Mouse (Mus musculus): ENCODE measurements around the gene Prss53. TPM values are rescaled to one million over a fixed set of nuclear protein-coding genes. Genes with fewer than 3 reads are reported as not detected.
A peak's percentile ranks its signal among the peaks of the same experiment; 100 is the strongest.

Prss53 gene
- polyA plus RNA-seq, 1 experiment from 2014 or later = 0.36 TPM

- H3K9me3 ChIP-seq (ENCODE audit: control insufficient read depth, low read length) = no peaks in the 10 kb centered on the region
- H3K4me1 ChIP-seq (ENCODE audit: control insufficient read depth, insufficient read depth, low read length) = peaks cover 12% of the 10 kb centered on the region
- H3K27me3 ChIP-seq (ENCODE audit: control insufficient read depth, insufficient read depth, low read length) = peaks cover 11% of the 10 kb centered on the region; the same call in 1 of the 2 replicates
- H3K9ac ChIP-seq (ENCODE audit: low read length) = no peak within 1 kb of the TSS
- peaks cover 3% of the 10 kb centered on the region; the same call in 1 of the 2 replicates for H3K36me3 ChIP-seq (ENCODE audit: control insufficient read depth, insufficient read depth, low read length)
- H3K4me3 ChIP-seq (ENCODE audit: low read depth, low read length) = no peak within 1 kb of the TSS
- 16% methylated on average over 6 of the region's 6 CpGs for WGBS
- ATAC-seq (ENCODE audit: low FRiP score) (no peak), DNase-seq (ENCODE audit: low spot score, missing footprints) (no peak)
- peak within 1 kb of the TSS; percentile 17; the same call in 1 of the 2 replicates for H3K4me2 ChIP-seq
- no peak within 1 kb of the TSS for H3K27ac ChIP-seq (ENCODE audit: low read depth, low read length)
Measured at GRCm38 (mm10) chr7:127929923-127930322, 39.2 kb upstream of the Prss53 start, which contains the start of gene Prss8. TSS of gene Prss8 (minus strand) at chr7:127930104.

GRCm38 (mm10) chr7:127928596-127928995 lies 37.8 kb upstream of the Prss53 start:
- Histone ChIP-seq H3K9me3 (ENCODE audit: control insufficient read depth, low read length) (no peaks in the 10 kb centered on the region), H3K4me2 (no peak overlapping the region), H3K36me3 (ENCODE audit: control insufficient read depth, insufficient read depth, low read length) (peaks cover 3% of the 10 kb centered on the region; the same call in 1 of the 2 replicates), H3K4me1 (ENCODE audit: control insufficient read depth, insufficient read depth, low read length) (peaks cover 10% of the 10 kb centered on the region), H3K27me3 (ENCODE audit: control insufficient read depth, insufficient read depth, low read length) (peaks cover 11% of the 10 kb centered on the region; the same call in 1 of the 2 replicates), H3K4me3 (ENCODE audit: low read depth, low read length) (no peak overlapping the region), H3K9ac (ENCODE audit: low read length) (no peak overlapping the region), H3K27ac (ENCODE audit: low read depth, low read length) (no peak overlapping the region)
- peak; percentile 54 for DNase-seq (ENCODE audit: low spot score, missing footprints)
- WGBS = 50% methylated on average over 5 of the region's 5 CpGs
- no peak for ATAC-seq (ENCODE audit: low FRiP score)

GRCm38 (mm10) chr7:127927726-127928125 lies 37.0 kb upstream of the Prss53 start:
- ATAC-seq (ENCODE audit: low FRiP score) (no peak), DNase-seq (ENCODE audit: low spot score, missing footprints) (no peak)
- Histone ChIP-seq H3K9me3 (ENCODE audit: control insufficient read depth, low read length) (no peaks in the 10 kb centered on the region), H3K27me3 (ENCODE audit: control insufficient read depth, insufficient read depth, low read length) (peaks cover 11% of the 10 kb centered on the region; the same call in 1 of the 2 replicates), H3K4me3 (ENCODE audit: low read depth, low read length) (no peak overlapping the region), H3K36me3 (ENCODE audit: control insufficient read depth, insufficient read depth, low read length) (peaks cover 3% of the 10 kb centered on the region; the same call in 1 of the 2 replicates), H3K4me1 (ENCODE audit: control insufficient read depth, insufficient read depth, low read length) (peaks cover 9% of the 10 kb centered on the region), H3K27ac (ENCODE audit: low read depth, low read length) (no peak overlapping the region), H3K9ac (ENCODE audit: low read length) (no peak overlapping the region), H3K4me2 (no peak overlapping the region)
- WGBS = 82% methylated on average over 11 of the region's 11 CpGs

- H3K4me3 ChIP-seq (ENCODE audit: low read depth, low read length) = no peak overlapping the region
- no peaks in the 10 kb centered on the region for H3K9me3 ChIP-seq (ENCODE audit: control insufficient read depth, low read length)
- peaks cover 3% of the 10 kb centered on the region; the same call in 1 of the 2 replicates for H3K36me3 ChIP-seq (ENCODE audit: control insufficient read depth, insufficient read depth, low read length)
- H3K9ac ChIP-seq (ENCODE audit: low read length) = no peak overlapping the region
- peaks cover 11% of the 10 kb centered on the region; the same call in 1 of the 2 replicates for H3K27me3 ChIP-seq (ENCODE audit: control insufficient read depth, insufficient read depth, low read length)
- DNase-seq (ENCODE audit: low spot score, missing footprints) (peak; percentile 39), ATAC-seq (ENCODE audit: low FRiP score) (no peak)
- H3K27ac ChIP-seq (ENCODE audit: low read depth, low read length) = no peak overlapping the region
- no peak overlapping the region for H3K4me2 ChIP-seq
- 93% methylated on average over 11 of the region's 11 CpGs for WGBS
- peaks cover 3% of the 10 kb centered on the region; the same call in 1 of the 2 replicates for H3K4me1 ChIP-seq (ENCODE audit: control insufficient read depth, insufficient read depth, low read length)
Measured at GRCm38 (mm10) chr7:127926846-127927245, 36.1 kb upstream of the Prss53 start.

- H3K27ac ChIP-seq (ENCODE audit: low read depth, low read length) = no peak overlapping the region
- no peak overlapping the region for H3K4me2 ChIP-seq
- H3K9ac ChIP-seq (ENCODE audit: low read length) = no peak overlapping the region
- ATAC-seq (ENCODE audit: low FRiP score) = no peak
- no peaks in the 10 kb centered on the region for H3K4me1 ChIP-seq (ENCODE audit: control insufficient read depth, insufficient read depth, low read length)
- DNase-seq (ENCODE audit: low spot score, missing footprints) = no peak
- no peaks in the 10 kb centered on the region for H3K9me3 ChIP-seq (ENCODE audit: control insufficient read depth, low read length)
- peaks cover 11% of the 10 kb centered on the region; the same call in 1 of the 2 replicates for H3K27me3 ChIP-seq (ENCODE audit: control insufficient read depth, insufficient read depth, low read length)
- H3K36me3 ChIP-seq (ENCODE audit: control insufficient read depth, insufficient read depth, low read length) = peaks cover 3% of the 10 kb centered on the region; the same call in 1 of the 2 replicates
- WGBS = 87% methylated on average over 8 of the region's 8 CpGs
- no peak overlapping the region for H3K4me3 ChIP-seq (ENCODE audit: low read depth, low read length)
Measured at GRCm38 (mm10) chr7:127926066-127926465, 35.3 kb upstream of the Prss53 start.

GRCm38 (mm10) chr7:127925252-127925651 lies 34.5 kb upstream of the Prss53 start:
- Histone ChIP-seq H3K4me2 (no peak overlapping the region), H3K27ac (ENCODE audit: low read depth, low read length) (no peak overlapping the region), H3K36me3 (ENCODE audit: control insufficient read depth, insufficient read depth, low read length) (peaks cover 3% of the 10 kb centered on the region; the same call in 1 of the 2 replicates), H3K27me3 (ENCODE audit: control insufficient read depth, insufficient read depth, low read length) (peaks cover 11% of the 10 kb centered on the region; the same call in 1 of the 2 replicates), H3K9me3 (ENCODE audit: control insufficient read depth, low read length) (no peaks in the 10 kb centered on the region), H3K4me1 (ENCODE audit: control insufficient read depth, insufficient read depth, low read length) (no peaks in the 10 kb centered on the region), H3K4me3 (ENCODE audit: low read depth, low read length) (no peak overlapping the region), H3K9ac (ENCODE audit: low read length) (no peak overlapping the region)
- DNase-seq (ENCODE audit: low spot score, missing footprints) = no peak
- ATAC-seq (ENCODE audit: low FRiP score) = no peak
- 67% methylated on average over 5 of the region's 5 CpGs for WGBS

- no peak for ATAC-seq (ENCODE audit: low FRiP score)
Measured at GRCm38 (mm10) chr7:127923714-127924113, 32.9 kb upstream of the Prss53 start.

GRCm38 (mm10) chr7:127922451-127923275 lies 31.9 kb upstream of the Prss53 start:
- DNase-seq (ENCODE audit: low spot score, missing footprints) = no peak
- Histone ChIP-seq H3K9ac (ENCODE audit: low read length) (no peak overlapping the region), H3K4me2 (no peak overlapping the region), H3K36me3 (ENCODE audit: control insufficient read depth, insufficient read depth, low read length) (peaks cover 3% of the 10 kb centered on the region; the same call in 1 of the 2 replicates), H3K9me3 (ENCODE audit: control insufficient read depth, low read length) (no peaks in the 10 kb centered on the region), H3K27ac (ENCODE audit: low read depth, low read length) (no peak overlapping the region), H3K4me3 (ENCODE audit: low read depth, low read length) (no peak overlapping the region), H3K4me1 (ENCODE audit: control insufficient read depth, insufficient read depth, low read length) (no peaks in the 10 kb centered on the region), H3K27me3 (ENCODE audit: control insufficient read depth, insufficient read depth, low read length) (no peaks in the 10 kb centered on the region)
- ATAC-seq (ENCODE audit: low FRiP score) = no peak
- 86% methylated on average over 6 of the region's 6 CpGs for WGBS

More at GRCm38 (mm10) chr7:127923714-127924113, 32.9 kb upstream of the Prss53 start:
- Histone ChIP-seq H3K4me3 (ENCODE audit: low read depth, low read length) (no peak overlapping the region), H3K27ac (ENCODE audit: low read depth, low read length) (no peak overlapping the region), H3K27me3 (ENCODE audit: control insufficient read depth, insufficient read depth, low read length) (peaks cover 3% of the 10 kb centered on the region; the same call in 1 of the 2 replicates), H3K9me3 (ENCODE audit: control insufficient read depth, low read length) (no peaks in the 10 kb centered on the region), H3K4me2 (no peak overlapping the region), H3K9ac (ENCODE audit: low read length) (no peak overlapping the region), H3K36me3 (ENCODE audit: control insufficient read depth, insufficient read depth, low read length) (peaks cover 3% of the 10 kb centered on the region; the same call in 1 of the 2 replicates), H3K4me1 (ENCODE audit: control insufficient read depth, insufficient read depth, low read length) (no peaks in the 10 kb centered on the region)
- DNase-seq (ENCODE audit: low spot score, missing footprints) = no peak
- WGBS = 90% methylated on average over 5 of the region's 5 CpGs

GRCm38 (mm10) chr7:127921516-127921915 lies 30.7 kb upstream of the Prss53 start:
- no peak for DNase-seq (ENCODE audit: low spot score, missing footprints)
- H3K9ac ChIP-seq (ENCODE audit: low read length) = no peak overlapping the region
- H3K4me1 ChIP-seq (ENCODE audit: control insufficient read depth, insufficient read depth, low read length) = no peaks in the 10 kb centered on the region
- no peaks in the 10 kb centered on the region for H3K27me3 ChIP-seq (ENCODE audit: control insufficient read depth, insufficient read depth, low read length)
- 62% methylated on average over 7 of the region's 8 CpGs for WGBS
- peaks cover 3% of the 10 kb centered on the region; the same call in 1 of the 2 replicates for H3K36me3 ChIP-seq (ENCODE audit: control insufficient read depth, insufficient read depth, low read length)
- no peak overlapping the region for H3K4me2 ChIP-seq
- no peaks in the 10 kb centered on the region for H3K9me3 ChIP-seq (ENCODE audit: control insufficient read depth, low read length)
- H3K4me3 ChIP-seq (ENCODE audit: low read depth, low read length) = no peak overlapping the region
- ATAC-seq (ENCODE audit: low FRiP score) = no peak
- H3K27ac ChIP-seq (ENCODE audit: low read depth, low read length) = no peak overlapping the region

Data from midbrain, embryonic 11.5 days (tissue).